Mouse (Mus musculus): ENCODE data around the gene Gm2663.
"Not testable (repeated sequence)": the region's sequence is repeated elsewhere in the genome, so short reads cannot be mapped to it uniquely, and the experiment has no call there.

Gene Gm2663

GRCm38 (mm10) chr6:40999379-40999778, at the start of gene Gm2663:
TSS of gene Gm2663 (minus strand) at chr6:40999479.
- not testable (repeated sequence) for DNase-seq (ENCODE audit: low read depth, low spot score)

DNA sequence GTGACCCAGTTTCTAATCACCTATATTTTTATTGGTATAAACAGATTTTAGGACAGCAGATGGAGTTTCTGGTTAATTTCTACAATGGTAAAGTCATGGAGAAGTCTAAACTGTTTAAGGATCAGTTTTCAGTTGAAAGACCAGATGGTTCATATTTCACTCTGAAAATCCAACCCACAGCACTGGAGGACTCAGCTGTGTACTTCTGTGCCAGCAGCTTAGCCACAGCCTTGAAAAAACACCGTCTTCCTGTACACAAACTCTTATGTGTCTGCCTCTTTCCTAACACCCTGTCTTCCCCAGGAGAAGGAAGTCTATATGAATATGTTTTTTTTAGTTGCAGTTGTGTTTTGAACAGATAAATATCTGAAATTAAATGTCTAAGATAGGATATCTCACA, 49.3 kb upstream of the Gm2663 start:
- DNase-seq (ENCODE audit: low read depth, low spot score): peak; percentile 67

- no peak for DNase-seq (ENCODE audit: low read depth, low spot score)
Measured at GRCm38 (mm10) chr6:41047961-41048360, 48.7 kb upstream of the Gm2663 start.

DNA sequence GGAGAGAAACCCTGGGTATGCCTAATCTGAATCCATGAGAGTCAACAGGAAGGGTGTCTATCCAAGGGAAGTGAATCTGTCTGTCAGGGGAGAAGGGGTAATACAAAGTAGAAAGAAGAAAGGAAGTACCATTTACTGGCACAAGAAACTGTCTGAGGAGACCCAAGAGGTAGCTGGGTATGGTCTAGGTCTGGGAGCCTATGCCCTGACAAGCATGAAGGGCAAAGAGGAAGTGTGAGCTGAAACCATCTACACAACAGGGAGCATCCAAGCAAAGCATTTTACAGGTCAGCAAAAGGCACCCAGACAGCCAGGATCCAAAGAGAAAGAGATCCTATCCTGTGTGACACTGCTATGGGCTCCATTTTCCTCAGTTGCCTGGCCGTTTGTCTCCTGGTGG, 47.9 kb upstream of the Gm2663 start:
- DNase-seq (ENCODE audit: low read depth, low spot score): no peak

DNA sequence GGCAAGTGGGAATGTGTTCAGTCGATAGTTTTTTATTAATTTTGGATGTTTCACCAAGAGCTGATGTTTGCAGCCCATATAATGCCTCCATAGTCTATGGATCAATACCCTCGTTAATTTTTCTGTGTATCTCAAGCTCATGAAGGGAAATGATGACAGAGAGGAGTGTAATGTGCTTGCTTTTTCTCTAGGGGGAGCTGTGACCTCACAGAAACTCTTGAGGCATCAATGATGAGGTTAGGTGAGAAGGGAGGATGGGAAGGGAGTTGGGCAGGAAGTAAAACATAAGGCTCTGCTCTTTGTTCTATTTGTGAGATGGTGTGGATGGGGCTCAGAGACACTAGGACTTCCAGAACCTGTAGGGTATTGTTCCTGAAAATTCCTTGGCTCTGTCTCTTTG, 47.3 kb upstream of the Gm2663 start:
- no peak for DNase-seq (ENCODE audit: low read depth, low spot score)

DNA sequence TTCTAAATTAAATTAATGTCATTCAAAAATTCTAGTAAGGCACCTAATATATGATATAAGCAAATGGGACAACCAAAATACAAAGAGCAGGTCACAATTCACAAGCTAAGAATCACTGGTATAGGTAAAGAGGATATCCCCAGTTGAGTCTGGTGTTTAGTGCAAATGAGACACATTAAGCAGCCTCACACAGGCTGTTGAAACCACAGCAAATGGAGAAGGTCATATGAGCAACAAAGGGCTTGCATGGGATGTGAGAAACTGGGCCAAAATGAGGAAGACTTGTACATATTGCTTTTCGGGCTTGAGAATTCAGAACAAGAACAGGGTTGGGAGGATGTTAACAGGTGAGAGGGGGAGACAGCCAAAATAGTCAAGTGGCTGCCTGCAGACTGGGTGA, 45.5 kb upstream of the Gm2663 start:
- no peak for DNase-seq (ENCODE audit: low read depth, low spot score)

- no peak for DNase-seq (ENCODE audit: low read depth, low spot score)
Measured at GRCm38 (mm10) chr6:41044314-41044713, 45.0 kb upstream of the Gm2663 start.

DNA sequence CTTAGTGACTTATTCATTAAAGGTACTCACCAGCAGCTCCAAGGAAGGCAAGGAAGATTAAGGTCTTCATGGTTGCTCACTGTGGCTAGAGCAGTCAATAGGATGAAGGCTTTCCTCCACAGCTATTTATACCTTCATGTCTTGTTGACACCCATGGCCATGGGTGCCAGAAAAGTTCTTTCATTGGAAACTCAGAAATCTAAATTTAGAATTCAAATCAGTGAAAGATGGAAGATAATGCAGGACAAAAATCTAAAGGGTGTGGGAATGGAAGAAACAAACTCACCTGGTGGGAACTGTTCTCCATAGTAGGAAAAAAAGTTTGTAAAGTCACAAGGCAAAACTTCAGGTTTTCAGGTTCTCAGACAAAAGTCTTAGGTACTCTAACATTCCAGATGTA, 36.1 kb upstream of the Gm2663 start, which contains the start of gene 2210010C04Rik:
TSS of gene 2210010C04Rik (minus strand) at position 101 of the 400 bp plus-strand sequence.
- no peak for DNase-seq (ENCODE audit: low read depth, low spot score)

DNA sequence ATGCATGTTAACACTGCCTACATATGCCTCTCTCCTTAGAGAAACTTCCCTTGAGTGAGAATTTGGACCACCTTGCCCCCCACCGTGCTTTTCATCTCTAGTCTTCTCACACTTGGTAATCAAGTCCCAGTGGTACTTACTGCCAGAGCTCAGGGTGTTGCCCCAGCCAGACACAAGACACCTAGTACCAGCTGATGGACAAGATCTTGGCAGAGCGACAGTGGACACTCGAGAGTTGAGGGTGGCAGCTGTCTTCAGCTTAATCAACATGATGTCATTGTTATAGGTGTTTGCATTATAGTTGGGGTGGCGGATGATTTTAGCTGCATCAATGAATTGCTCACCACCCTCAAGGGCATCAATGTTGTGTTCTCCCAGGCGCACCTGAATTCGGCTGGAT, 33.5 kb upstream of the Gm2663 start:
- no peak for DNase-seq (ENCODE audit: low read depth, low spot score)

DNA sequence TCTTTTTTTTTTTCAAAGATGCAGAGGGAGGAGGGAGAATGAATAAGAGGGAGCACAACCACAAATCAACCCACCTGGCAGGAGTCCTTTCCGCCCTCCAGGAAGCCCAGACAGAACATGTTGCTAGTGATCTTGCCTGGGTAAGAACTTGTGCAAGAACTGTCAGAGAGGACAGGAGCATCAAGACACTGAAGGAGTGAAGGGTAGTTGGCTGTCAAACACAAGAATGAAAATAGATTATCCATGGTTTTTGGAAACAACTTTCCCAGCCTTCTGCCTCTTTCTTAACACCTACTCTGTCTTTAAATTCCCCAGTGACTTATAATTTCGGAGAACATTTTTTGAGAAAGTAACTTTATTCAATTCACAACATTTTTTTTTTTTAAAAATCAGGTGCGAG, 33.0 kb upstream of the Gm2663 start:
- DNase-seq (ENCODE audit: low read depth, low spot score): no peak

- no peak for DNase-seq (ENCODE audit: low read depth, low spot score)
Measured at GRCm38 (mm10) chr6:41030821-41031220, 31.5 kb upstream of the Gm2663 start.

DNA sequence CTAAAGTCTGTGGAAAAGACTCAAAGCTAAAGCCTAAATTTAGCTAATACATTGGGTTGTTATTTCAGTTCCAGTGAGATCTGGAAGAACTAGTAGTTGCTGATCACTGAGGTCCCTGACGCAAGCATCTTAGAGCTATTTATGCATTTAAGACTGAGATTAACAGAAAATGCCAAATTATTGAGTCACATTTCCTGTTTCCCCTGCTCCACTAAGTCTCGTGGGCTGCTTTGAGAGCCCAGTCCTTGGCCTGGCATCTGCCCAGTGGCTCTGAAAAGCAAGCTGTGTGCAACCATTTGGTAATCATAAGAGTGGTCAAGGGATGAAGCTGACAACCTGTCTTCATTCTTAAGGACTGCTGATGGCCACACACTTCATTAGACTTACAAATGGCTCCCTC, 27.8 kb upstream of the Gm2663 start:
- no peak for DNase-seq (ENCODE audit: low read depth, low spot score)

GRCm38 (mm10) chr6:41025873-41026650, 26.8 kb upstream of the Gm2663 start:
- no peak for DNase-seq (ENCODE audit: low read depth, low spot score)

DNA sequence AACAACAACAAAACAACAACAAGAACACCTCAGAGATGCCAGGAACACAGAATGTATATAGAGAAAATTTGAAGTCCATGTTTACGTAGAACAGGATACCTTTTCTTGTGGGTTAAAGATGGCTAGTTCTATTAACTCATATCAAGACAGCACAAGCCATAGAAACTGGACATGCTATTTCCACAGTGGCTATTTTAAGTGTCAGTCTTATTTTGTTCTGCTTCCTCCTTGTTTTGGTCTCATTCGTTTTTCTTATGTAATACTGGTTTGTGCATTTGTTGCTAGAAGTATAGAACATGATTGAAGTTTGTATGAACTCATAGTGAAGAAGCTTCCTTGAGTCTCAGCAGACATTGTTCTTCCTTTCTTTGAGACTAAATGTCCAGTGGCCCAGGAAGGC, 19.9 kb upstream of the Gm2663 start:
- no peak for DNase-seq (ENCODE audit: low read depth, low spot score)

DNA sequence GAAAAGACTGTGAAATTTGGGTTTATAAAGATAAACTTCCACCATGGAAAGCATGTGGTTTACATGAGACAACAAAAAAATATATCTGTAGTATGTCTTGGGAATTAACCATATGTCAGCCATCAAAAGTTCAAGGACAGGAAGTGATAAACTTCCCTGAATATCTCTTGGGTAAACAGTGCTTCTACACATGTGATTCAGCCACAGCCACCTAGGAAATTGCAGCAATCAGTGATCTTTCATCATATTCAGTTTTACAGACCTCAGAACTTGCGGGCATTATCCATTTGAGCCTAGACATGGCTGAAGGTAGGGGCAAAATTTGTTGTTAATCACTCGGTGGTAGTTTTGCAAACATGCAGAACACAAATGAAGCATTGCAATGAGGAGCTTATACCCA, 19.4 kb upstream of the Gm2663 start:
- no peak for DNase-seq (ENCODE audit: low read depth, low spot score)

- no peak for DNase-seq (ENCODE audit: low read depth, low spot score)
Measured at GRCm38 (mm10) chr6:41015065-41015464, 15.8 kb upstream of the Gm2663 start.

- DNase-seq (ENCODE audit: low read depth, low spot score): not testable (repeated sequence)
Measured at GRCm38 (mm10) chr6:40964454-40964853, 34.8 kb downstream of the Gm2663 start, which contains the start of gene 1810009J06Rik. TSS of gene 1810009J06Rik (plus strand) at chr6:40964754.

GRCm38 (mm10) chr6:40953716-40954115, 45.6 kb downstream of the Gm2663 start:
- DNase-seq (ENCODE audit: low read depth, low spot score): no peak

DNA sequence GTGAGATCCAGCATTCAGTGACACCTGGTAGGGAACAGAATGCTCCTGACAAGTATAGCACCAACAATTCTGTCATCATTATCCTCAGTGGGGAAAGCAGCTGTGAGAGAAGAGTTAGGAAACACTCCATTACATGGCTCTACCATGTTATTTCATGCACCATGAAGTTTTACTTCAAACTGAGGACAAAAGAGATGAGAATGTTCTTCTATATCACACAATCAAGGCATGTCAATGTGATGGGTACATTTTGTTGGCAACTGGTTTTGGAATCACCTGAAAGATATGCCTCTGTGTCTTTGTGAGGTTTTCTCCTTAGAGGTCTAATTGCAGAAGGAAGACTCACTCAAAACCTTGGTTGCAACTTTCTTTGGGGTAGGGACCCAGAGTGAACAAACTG, 47.5 kb downstream of the Gm2663 start, which contains the start of gene Gm4744:
TSS of gene Gm4744 (minus strand) at position 101 of the 400 bp plus-strand sequence.
- DNase-seq (ENCODE audit: low read depth, low spot score): no peak
